ENCODE assay signal across 8 mouse cellular contexts in the genomic region with DNA sequence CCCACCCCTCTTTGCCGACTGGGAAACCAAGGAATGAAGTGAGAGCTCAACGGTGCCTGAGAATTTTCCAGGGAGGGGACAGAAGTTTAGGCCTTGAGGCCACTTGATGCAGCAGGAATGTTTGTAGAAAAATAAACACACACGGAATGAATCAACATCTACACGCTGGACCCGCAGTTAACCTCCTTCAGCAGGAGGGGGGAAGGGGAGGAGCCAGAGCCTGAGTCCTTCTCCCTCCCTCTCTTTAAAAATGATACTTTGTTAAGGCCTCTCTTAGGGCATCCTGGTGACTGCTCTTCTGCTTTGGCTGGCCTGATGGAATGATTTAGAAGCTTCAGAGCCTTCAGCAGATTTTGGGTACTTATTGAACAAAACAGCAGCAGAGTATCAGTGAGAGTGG.
DNase-seq lines count a peak whose midpoint lies in the region; ATAC-seq and TF ChIP-seq lines count a peak whose summit lies in the region.

No protein-coding gene starts in this region.

- TF ChIP-seq EP300 in heart, postnatal 0 days (IDR thresholded peaks at IDR 0.05; ENCODE audit: low read depth): no peak
- TF ChIP-seq EP300 in liver, postnatal 0 days (IDR thresholded peaks at IDR 0.05; ENCODE audit: low read depth): no peak

- H3K36me3 ChIP-seq in heart, postnatal 0 days (replicated peaks; ENCODE audit: control insufficient read depth, insufficient read depth, low read length): 0 out of 2 replicates have a peak, but pooled peaks cover 15% of the 10 kb centered on the region
- H3K36me3 ChIP-seq in liver, postnatal 0 days (replicated peaks; ENCODE audit: insufficient read depth, low read length): no peaks in the 10 kb centered on the region; the same call in 1 of the 2 replicates
- H3K36me3 ChIP-seq in midbrain, embryonic 10.5 days: no peaks in the 10 kb centered on the region

- H3K27me3 ChIP-seq in heart, postnatal 0 days (ENCODE audit: control insufficient read depth, insufficient read depth, low read length): no peaks in the 10 kb centered on the region
- no peaks in the 10 kb centered on the region for H3K27me3 ChIP-seq in liver, postnatal 0 days (ENCODE audit: insufficient read depth, low read length)
- peaks cover 41% of the 10 kb centered on the region for H3K27me3 ChIP-seq in midbrain, embryonic 10.5 days (ENCODE audit: low read depth, poor library complexity, severe bottlenecking)

- no peak overlapping the region; the same call in 1 of the 2 replicates for H3K9ac ChIP-seq in heart, postnatal 0 days (replicated peaks; ENCODE audit: low read depth, low read length)
- no peak overlapping the region for H3K9ac ChIP-seq in liver, postnatal 0 days (replicated peaks)

- TF ChIP-seq CTCF in heart, postnatal 0 days (IDR thresholded peaks at IDR 0.05; ENCODE audit: low read depth): no peak
- no peak for TF ChIP-seq CTCF in liver, postnatal 0 days (IDR thresholded peaks at IDR 0.05; ENCODE audit: low read depth)

- peak overlapping the region; percentile 78 for H3K27ac ChIP-seq in heart, postnatal 0 days (ENCODE audit: low read depth)
- peak overlapping the region; percentile 35 for H3K27ac ChIP-seq in liver, postnatal 0 days (ENCODE audit: low read depth)
- H3K27ac ChIP-seq in midbrain, embryonic 10.5 days (replicated peaks): no peak overlapping the region

- 13% methylated on average over 5 of the region's 5 CpGs for WGBS in heart, postnatal 0 days
- 7% methylated on average over 5 of the region's 5 CpGs for WGBS in liver, postnatal 0 days (ENCODE audit: insufficient replicate concordance)
- WGBS in midbrain, embryonic 10.5 days: 35% methylated on average over 5 of the region's 5 CpGs

- DNase-seq in adrenal gland, adult 2 months: peak; percentile 38
- no peak for DNase-seq in adrenal gland, adult 8-10 months
- peak; percentile 62 to 69 for DNase-seq in B cell, adult 2 months
- no peak for DNase-seq in heart, postnatal 0 days (ENCODE audit: low spot score)
- no peak for DNase-seq in liver, postnatal 0 days
- no peak for DNase-seq in gastrocnemius, postnatal 25 days
- no peak for DNase-seq in midbrain, embryonic 10.5 days (ENCODE audit: low spot score)

- H3K9me3 ChIP-seq in heart, postnatal 0 days (replicated peaks; ENCODE audit: control insufficient read depth, low read length): no peaks in the 10 kb centered on the region
- no peaks in the 10 kb centered on the region for H3K9me3 ChIP-seq in liver, postnatal 0 days (ENCODE audit: low read length)
- peaks cover 10% of the 10 kb centered on the region; the same call in 1 of the 2 replicates for H3K9me3 ChIP-seq in midbrain, embryonic 10.5 days (replicated peaks)

- H3K4me1 ChIP-seq in heart, postnatal 0 days (ENCODE audit: control insufficient read depth, insufficient read depth): peaks cover 44% of the 10 kb centered on the region
- H3K4me1 ChIP-seq in liver, postnatal 0 days (ENCODE audit: insufficient read depth): peaks cover 38% of the 10 kb centered on the region
- peaks cover 3% of the 10 kb centered on the region; the same call in 1 of the 2 replicates for H3K4me1 ChIP-seq in midbrain, embryonic 10.5 days

- no peak for ATAC-seq in heart, postnatal 0 days (ENCODE audit: insufficient read depth, low read depth)
- no peak for ATAC-seq in liver, postnatal 0 days
- ATAC-seq in granulocyte monocyte progenitor cell, adult 5-6 weeks (replicated peaks; ENCODE audit: poor library complexity, severe bottlenecking): no peak

- H3K4me3 ChIP-seq in heart, postnatal 0 days (ENCODE audit: low read depth, low read length): no peak overlapping the region
- no peak overlapping the region for H3K4me3 ChIP-seq in liver, postnatal 0 days (ENCODE audit: low read depth, low read length)
- H3K4me3 ChIP-seq in midbrain, embryonic 10.5 days: no peak overlapping the region

- peak overlapping the region; percentile 36; the same call in 1 of the 2 replicates for H3K4me2 ChIP-seq in heart, postnatal 0 days (ENCODE audit: low read depth, low read length)
- H3K4me2 ChIP-seq in liver, postnatal 0 days (ENCODE audit: low read depth, low read length): peak overlapping the region; percentile 36; the same call in 1 of the 2 replicates

Comparison
In these comparisons a context has a peak if more than half of its experiments do, and no peak if none do; other contexts are left out.
1. DNase-seq: peak in adrenal gland, adult 2 months (single experiment) and B cell, adult 2 months (2 of 2); none in adrenal gland, adult 8-10 months (single experiment), heart, postnatal 0 days (single experiment), liver, postnatal 0 days (single experiment), gastrocnemius, postnatal 25 days (single experiment) and midbrain, embryonic 10.5 days (single experiment).